Mouse (Mus musculus) right cerebral cortex, postnatal 36 days (tissue): ENCODE results near the gene Zswim4.

ENCODE experiments used
- DNase-seq, 2 experiments: peaks; one replicate each; pipeline ENCODE4 v3.0.0; 2022; ENCODE audit warnings: low spot score in 2 of 2, mixed read lengths in 1 of 2

Zswim4 gene

GRCm38 (mm10) chr8:84182833-84183232 lies 54.0 kb downstream of the Zswim4 start:
- DNase-seq: no peak

GRCm38 (mm10) chr8:84180530-84181190 lies 56.2 kb downstream of the Zswim4 start:
- DNase-seq: no peak

GRCm38 (mm10) chr8:84179946-84180345 lies 56.9 kb downstream of the Zswim4 start:
- DNase-seq: no peak

- DNase-seq: no peak
Measured at GRCm38 (mm10) chr8:84178592-84178991, 58.3 kb downstream of the Zswim4 start.

GRCm38 (mm10) chr8:84177405-84177804 lies 59.5 kb downstream of the Zswim4 start:
- DNase-seq: no peak

- DNase-seq: no peak
Measured at GRCm38 (mm10) chr8:84176560-84176959, 60.3 kb downstream of the Zswim4 start.

GRCm38 (mm10) chr8:84173861-84174260 lies 63.0 kb downstream of the Zswim4 start:
- DNase-seq: no peak

GRCm38 (mm10) chr8:84170096-84170495 lies 66.8 kb downstream of the Zswim4 start:
- no peak for DNase-seq

- no peak for DNase-seq
Measured at GRCm38 (mm10) chr8:84167696-84168095, 69.2 kb downstream of the Zswim4 start.
